Mouse (Mus musculus) testis, adult 2 months (tissue): Measurements from ENCODE around the gene Mtcl1.

Source experiments
- CTCF ChIP-seq: fragments of 200-500 bp; IDR thresholded peaks from 2 replicates; pipeline ENCODE4 v1.5.1; 2012; ENCODE audit warnings: low read depth, mild to moderate bottlenecking, inconsistent platforms, low read length, moderate library complexity; ENCODE audit not compliant: control insufficient read depth, insufficient read depth, insufficient replicate concordance
- POLR2A ChIP-seq: fragments of 200-500 bp; IDR thresholded peaks from 2 replicates; pipeline ENCODE4 v1.6.1; 2012; ENCODE audit warnings: low read depth, mild to moderate bottlenecking, inconsistent platforms, low read length, moderate library complexity; ENCODE audit not compliant: control insufficient read depth

GRCm38 (mm10) chr17:66352847-66353643 lies 96.5 kb downstream of the Mtcl1 start:
- TF ChIP-seq POLR2A = no peak
- no peak for TF ChIP-seq CTCF
